Mouse (Mus musculus): ENCODE measurements around the gene Rab13. TPM values are rescaled to one million over a fixed set of nuclear protein-coding genes. Genes with fewer than 3 reads are reported as not detected.

Rab13 gene
- polyA plus RNA-seq, 1 experiment = 10.2 TPM

DNA sequence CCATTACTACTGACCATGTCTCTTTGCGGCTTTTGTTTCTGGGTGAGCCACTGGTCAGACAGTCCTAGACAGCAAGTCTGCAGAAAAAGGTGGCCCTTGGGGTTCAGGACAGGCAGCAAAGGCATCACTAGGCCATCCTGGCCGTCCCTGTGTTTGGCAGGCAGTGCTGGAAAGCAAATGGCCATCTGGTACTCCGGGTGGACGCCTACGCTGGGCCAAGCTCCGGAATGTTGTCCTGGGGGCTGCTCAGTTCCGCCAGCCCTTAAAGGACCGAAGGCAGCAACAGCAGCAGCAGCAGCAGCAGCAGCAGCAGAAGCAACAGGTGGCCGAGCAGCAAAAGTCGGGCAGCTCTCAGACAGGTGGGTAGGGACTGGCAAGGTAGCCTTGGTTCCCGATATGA, 61.8 kb downstream of the Rab13 start:
- Histone ChIP-seq H3K27me3 (ENCODE audit: control insufficient read depth, insufficient read depth, low read length) (no peaks in the 10 kb centered on the region), H3K4me1 (ENCODE audit: control insufficient read depth, insufficient read depth, low read length) (peaks cover 47% of the 10 kb centered on the region), H3K4me3 (replicated peaks; ENCODE audit: insufficient read depth, low read depth, low read length) (no peak overlapping the region), H3K27ac (ENCODE audit: insufficient read depth, low read length) (peak overlapping the region; percentile 64; the same call in 1 of the 2 replicates)
- TF ChIP-seq CTCF (IDR thresholded peaks at IDR 0.05; ENCODE audit: borderline replicate concordance, insufficient read depth, low read depth, low read length) (no peak), POLR2A (IDR thresholded peaks at IDR 0.05; ENCODE audit: borderline replicate concordance, insufficient read depth, low read length) (no peak)
- 15% methylated on average over 11 of the region's 11 CpGs for WGBS
- peak; percentile 80 to 89 for DNase-seq

Other genes starting within 250 kb of the Rab13 start
- 116 and 125 TPM in 2 replicates for gene Hax1, start 214.9 kb upstream of the Rab13 start, polyA plus RNA-seq (2012; rRNA removed)
- 112 and 116 TPM in 2 replicates for gene 4933434E20Rik, start 162.1 kb upstream of the Rab13 start, polyA plus RNA-seq (2012; rRNA removed)
- gene Ubap2l, start 161.1 kb upstream of the Rab13 start, polyA plus RNA-seq (2012; rRNA removed) = 90.4 and 102 TPM in 2 replicates
- 120 and 124 TPM in 2 replicates for gene Tpm3, start 141.0 kb upstream of the Rab13 start, polyA plus RNA-seq (2012; rRNA removed)
- gene Nup210l, start 109.6 kb upstream of the Rab13 start, polyA plus RNA-seq (2012; rRNA removed) = 0.16 and 0.27 TPM in 2 replicates
- 1,034 and 1,060 TPM in 2 replicates for gene Rps27, start within 50 bp of the Rab13 start, polyA plus RNA-seq (2012; rRNA removed)
- gene Jtb, start 17.9 kb downstream of the Rab13 start, polyA plus RNA-seq (2012; rRNA removed) = 66.9 and 69.1 TPM in 2 replicates
- 0.23 and 0.51 TPM in 2 replicates for gene Creb3l4, start 29.8 kb downstream of the Rab13 start, polyA plus RNA-seq (2012; rRNA removed)
- gene Slc39a1, start 34.5 kb downstream of the Rab13 start, polyA plus RNA-seq (2012; rRNA removed) = 35.8 and 38.7 TPM in 2 replicates
- 78.2 and 91.2 TPM in 2 replicates for gene Crtc2, start 40.5 kb downstream of the Rab13 start, polyA plus RNA-seq (2012; rRNA removed)
- 65.4 and 77.0 TPM in 2 replicates for gene Dennd4b, start 51.5 kb downstream of the Rab13 start, polyA plus RNA-seq (2012; rRNA removed)
- gene Gatad2b, start 79.5 kb downstream of the Rab13 start, polyA plus RNA-seq (2012; rRNA removed) = 33.3 and 40.7 TPM in 2 replicates
- gene Slc27a3, start 176.2 kb downstream of the Rab13 start, polyA plus RNA-seq (2012; rRNA removed) = 6.1 and 7.1 TPM in 2 replicates
- 48.5 and 51.4 TPM in 2 replicates for gene Ints3, start 219.9 kb downstream of the Rab13 start, polyA plus RNA-seq (2012; rRNA removed)